Mouse (Mus musculus): ENCODE measurements around the gene Runx1.
A peak's percentile ranks its signal among the peaks of the same experiment; 100 is the strongest.

Gene Runx1

GRCm38 (mm10) chr16:92747062-92747461 is 78.9 kb downstream of the Runx1 start:
- no peak for DNase-seq (ENCODE audit: low spot score in 2 of 2)

- no peak for DNase-seq (ENCODE audit: low spot score in 2 of 2)
Observed at GRCm38 (mm10) chr16:92745239-92745638, 80.7 kb downstream of the Runx1 start.

GRCm38 (mm10) chr16:92744172-92744777 is 81.7 kb downstream of the Runx1 start:
- no peak for DNase-seq (ENCODE audit: low spot score in 2 of 2)

DNA sequence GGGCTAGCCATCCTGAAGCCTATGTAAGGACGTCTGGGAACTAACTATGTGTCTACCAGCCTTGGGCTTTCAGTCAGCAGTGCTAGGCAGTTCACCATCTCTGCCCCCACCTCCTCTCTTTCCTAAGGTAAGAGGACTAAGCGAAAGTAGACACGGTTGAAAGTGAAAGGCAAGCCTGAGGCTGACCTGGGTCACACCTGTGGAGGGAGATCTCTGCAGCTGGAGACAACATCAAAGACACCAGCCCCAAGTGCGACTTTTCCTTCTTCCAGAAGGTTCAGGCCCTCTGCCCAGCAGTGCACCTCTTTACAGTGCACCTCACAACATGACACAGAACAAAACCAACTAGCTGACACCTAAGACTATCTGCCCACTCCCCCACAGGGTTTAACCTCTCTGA is 82.2 kb downstream of the Runx1 start:
- no peak for DNase-seq (ENCODE audit: low spot score in 2 of 2)

GRCm38 (mm10) chr16:92741342-92741741 is 84.6 kb downstream of the Runx1 start:
- no peak for DNase-seq (ENCODE audit: low spot score in 2 of 2)

DNA sequence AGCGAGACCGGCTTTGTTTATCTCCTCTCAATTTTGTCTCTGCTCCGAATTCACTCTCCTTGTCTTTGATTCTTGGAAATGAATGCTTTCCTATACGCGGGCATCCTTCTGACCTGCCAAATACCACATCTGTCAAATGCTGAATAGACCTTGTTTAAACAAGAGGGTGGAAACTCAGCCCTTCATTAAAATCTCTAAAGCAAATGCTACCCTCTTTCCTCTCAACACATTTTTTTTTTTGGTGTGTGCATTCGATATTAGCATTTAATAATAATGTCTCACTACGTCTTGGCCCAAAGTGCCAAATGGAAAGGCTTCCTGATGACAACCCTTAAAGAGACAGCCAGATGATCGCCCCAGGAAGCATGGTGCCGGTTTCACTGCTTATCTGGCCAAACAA is 85.4 kb downstream of the Runx1 start:
- no peak for DNase-seq (ENCODE audit: low spot score in 2 of 2)

DNA sequence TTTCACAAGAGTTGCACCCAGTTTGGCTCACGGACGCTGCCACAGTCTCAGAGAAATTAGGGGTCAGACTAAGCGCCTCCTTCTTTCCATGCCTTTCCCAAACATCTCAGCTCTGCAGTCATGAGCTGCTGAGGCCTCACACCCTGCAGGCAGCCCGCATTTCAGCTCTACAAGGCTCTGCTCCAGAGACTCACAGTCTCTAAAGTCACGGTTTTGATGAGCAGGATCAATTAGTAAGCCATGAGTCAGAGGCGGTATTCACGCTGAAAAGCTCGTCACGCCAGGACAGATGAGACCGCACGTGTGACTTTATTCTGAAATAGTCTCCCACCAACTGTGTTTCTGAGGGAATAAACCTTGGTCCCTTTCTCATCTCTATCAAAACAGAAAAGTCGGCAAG is 86.0 kb downstream of the Runx1 start:
- DNase-seq (ENCODE audit: low spot score in 2 of 2) = no peak

- DNase-seq (ENCODE audit: low spot score in 2 of 2) = no peak
Observed at GRCm38 (mm10) chr16:92739071-92739793, 86.7 kb downstream of the Runx1 start.

DNA sequence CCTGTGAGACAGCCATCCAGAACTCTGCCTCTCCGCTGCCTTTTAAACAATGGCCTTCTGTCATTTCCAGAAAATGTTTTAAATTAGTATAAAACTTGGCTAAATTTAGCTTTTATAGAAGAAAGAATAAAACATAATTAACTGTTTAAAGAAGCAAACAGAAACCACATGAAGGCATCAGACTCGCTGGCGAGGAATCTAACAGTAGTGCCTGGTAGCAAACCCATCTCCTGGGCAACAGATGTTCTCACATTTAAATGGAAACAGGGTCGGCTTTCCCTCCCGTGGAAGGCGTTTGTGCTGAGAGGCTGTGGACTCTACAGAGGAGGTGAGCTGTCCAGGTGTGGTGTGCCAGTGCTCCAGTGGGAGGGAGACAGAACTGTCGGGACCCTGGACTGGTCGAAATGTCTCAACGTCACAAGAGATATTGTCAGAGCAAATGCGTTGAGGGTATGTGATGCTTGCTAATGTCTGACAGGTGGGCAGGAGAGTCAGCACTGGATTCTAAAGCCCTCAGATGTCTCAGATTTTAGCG is 87.4 kb downstream of the Runx1 start:
- DNase-seq (ENCODE audit: low spot score in 2 of 2) = no peak

GRCm38 (mm10) chr16:92726870-92727269 is 99.1 kb downstream of the Runx1 start:
- peak in 1 of 2 experiments; percentile 30 for DNase-seq (ENCODE audit: low spot score in 2 of 2)

DNA sequence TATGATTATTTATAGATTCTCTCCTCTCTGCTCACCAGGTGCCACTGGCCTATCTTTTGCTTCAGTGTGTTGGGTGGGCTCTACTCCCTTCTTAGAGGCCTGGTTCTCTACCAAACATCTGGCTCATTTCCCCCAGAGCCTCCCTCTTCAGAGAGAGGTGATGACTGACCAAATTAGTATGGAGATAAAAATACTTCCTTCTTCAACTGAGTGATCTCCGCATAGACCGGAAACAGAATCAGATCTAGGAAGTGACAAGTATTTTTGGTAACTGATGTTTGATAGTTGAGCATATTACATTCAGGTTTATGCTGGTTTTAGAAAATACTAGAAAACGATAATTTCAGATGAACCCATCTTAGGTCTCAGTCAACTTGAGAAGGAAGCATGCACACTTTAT is 101.4 kb downstream of the Runx1 start:
- no peak for DNase-seq (ENCODE audit: low spot score in 2 of 2)

DNA sequence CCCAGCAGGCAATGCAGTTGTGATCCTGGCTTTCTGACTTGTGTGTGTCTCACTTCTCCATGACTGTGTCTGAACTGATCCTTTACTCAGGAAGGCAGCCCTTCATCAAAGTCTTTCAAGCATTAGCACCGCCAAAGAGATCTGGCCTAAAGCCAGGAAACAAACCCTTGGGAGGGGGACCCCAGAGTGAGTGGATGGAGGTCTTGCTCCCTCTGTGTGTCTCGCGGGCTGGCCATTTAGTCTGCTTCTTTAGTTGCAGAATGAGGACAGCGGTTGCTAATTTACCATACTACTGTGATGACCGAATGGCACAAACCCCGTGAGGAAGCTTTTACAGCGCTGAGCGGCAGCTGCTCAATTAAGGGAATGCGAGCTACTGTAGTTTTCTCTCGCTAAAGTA is 105.3 kb downstream of the Runx1 start:
- no peak for DNase-seq (ENCODE audit: low spot score in 2 of 2)

DNA sequence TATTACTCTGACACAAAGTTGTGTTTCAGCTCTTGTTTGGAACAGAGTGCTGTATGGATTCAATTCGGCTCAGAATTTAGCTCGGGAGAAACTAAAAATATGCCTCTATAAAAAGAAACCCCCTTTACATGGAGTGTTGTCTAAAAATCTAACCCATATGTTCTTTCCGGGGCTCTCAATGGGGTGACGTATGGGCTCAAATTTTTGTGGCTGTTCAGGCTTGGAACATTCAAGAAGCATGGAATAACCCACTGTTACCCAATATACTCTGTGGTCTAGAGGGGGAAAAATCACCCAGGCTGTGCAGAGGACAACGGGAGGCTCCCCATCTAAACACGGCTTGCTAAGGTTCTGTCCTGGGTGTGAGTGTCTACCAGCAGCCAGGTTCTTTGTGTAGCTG is 106.2 kb downstream of the Runx1 start:
- DNase-seq (ENCODE audit: low spot score in 2 of 2) = no peak

DNA sequence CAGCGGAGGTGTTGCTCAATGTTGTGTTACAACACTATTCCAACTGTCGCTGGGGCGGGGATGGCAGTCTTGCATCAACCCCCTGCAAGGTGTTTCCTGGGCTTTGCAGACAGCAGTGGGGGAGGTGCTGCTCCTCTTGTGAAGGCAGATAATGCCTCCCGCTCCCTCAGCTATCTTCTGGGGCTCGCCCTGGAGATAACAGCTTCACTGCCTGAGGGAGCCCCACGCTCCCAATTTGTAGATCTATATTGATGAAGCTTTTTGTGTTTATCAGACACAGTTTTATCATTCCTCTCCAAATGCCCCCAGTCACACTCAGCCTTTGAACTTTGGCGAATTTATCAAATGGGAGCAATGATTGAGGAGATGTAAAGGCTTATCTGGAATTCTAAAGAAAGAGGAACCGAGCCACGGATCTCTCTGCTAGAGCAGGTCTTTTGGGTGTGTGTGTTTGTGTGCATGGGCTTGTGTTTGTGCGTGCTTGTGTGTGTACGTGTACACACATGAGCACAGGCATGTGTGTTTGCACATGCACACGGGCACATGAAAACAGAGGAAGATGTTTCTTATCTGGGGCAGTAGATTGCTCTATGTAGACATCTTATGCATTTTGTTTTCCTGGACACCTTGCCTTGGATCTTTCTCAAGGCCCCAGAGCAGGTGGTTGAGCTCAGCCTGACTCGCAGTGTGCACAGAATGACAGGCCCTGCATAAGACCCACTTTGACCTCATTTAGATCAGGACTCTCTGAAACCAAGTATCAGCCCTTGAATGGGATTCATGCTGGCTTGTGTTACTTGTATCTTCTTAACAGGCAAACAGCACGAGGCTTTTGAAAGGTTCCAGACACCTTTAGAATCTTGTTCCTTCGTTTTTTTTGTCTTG is 110.1 kb downstream of the Runx1 start:
- no peak for DNase-seq (ENCODE audit: low spot score in 2 of 2)

- no peak for DNase-seq (ENCODE audit: low spot score in 2 of 2)
Observed at GRCm38 (mm10) chr16:92710161-92710560, 115.8 kb downstream of the Runx1 start.

DNA sequence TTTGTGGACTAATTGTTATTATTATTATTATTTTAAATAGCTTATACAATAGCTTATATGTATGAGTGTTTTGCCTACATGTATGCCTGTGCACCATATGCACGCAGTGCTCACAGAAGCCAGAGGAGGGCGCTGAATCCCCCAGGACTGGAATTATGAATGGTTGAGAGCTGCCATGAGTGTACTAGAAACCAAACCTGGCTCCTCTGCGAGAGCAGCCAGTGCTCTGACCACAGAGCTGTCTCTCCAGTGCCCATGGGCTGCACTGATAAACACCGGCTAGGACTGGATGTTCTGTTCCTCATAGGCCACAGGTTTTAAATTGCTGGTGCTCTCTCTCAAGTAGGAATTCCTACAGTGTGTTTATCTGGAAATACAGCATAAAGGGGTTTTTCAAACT is 117.2 kb downstream of the Runx1 start:
- DNase-seq (ENCODE audit: low spot score in 2 of 2) = no peak

DNA sequence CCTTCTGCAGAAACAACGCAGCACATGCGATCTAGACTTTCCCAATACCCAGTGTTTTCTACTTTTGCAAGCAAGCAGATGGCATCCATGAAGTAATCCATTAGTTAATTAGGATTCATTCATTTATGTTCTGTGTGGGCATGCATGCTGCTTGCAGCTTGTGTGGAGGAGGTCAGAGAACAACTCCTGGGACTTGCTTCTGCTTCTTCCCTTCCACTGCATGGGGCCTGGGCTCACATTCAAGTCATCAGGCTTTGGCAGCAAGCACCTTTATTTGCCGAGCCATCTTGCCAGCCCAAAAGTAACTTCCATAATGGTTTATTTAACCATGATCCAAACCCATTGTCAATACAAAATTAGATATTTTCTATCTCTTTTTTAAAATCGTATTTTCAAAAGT is 118.2 kb downstream of the Runx1 start:
- DNase-seq (ENCODE audit: low spot score in 2 of 2) = no peak

GRCm38 (mm10) chr16:92707146-92707545 is 118.8 kb downstream of the Runx1 start:
- DNase-seq (ENCODE audit: low spot score in 2 of 2) = no peak

DNA sequence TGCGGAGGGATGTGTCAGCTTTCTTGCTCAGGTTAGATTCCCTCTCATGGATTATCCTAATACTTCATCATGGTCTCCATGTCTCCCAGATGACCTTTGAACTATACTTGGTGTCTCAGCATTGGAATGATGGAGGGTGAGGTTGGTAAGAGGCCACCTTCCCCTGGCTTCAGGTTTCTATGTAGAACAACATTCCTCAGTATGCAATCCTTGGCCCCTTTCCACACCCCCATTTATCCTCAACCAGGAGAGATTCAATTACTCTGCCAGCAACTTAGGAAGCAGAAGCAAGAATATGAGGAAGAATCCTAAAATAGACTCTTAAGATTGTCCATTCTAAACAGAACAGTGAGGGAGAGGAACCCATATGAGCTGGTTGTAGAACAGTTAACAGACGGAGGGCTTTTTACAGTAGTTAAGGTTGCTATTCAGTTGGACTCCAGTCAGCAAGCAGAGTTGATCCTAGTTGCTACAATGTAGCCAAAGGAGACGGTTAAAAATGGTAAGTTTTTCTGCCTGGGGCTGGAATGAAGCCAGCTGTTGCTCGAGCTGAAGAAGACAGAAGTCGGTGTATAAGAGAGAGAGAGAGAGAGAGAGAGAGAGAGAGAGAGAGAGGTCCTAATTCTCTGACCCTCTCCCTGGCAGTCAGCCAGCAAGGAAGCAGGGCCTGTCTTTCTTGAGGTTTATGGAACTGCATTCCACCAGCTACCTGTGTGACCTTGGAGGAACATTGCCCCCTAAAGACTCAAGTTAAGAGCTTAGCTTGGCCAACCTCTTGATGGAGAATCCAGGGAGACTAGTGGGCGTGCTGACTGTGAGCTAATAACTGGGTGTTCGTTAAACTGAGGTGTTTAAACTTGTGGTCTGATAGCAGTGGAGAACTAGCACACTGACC is 120.1 kb downstream of the Runx1 start:
- no peak for DNase-seq (ENCODE audit: low spot score in 2 of 2)

DNA sequence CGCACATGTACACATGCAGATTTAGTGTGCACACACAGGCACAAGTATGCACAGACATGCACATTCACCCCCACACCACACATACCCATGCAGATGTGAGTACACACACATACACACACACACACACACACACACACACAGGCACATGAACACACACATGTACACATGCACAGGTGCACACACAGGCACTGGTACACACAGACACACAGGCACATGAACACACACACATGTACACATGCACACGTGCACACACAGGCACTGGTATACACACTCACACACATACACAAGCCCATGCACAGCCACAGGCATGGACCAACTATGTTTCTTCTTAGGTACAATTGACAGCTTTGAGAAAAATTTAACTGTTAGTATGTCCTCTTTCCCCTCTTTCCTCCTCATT is 122.1 kb downstream of the Runx1 start:
- no peak for DNase-seq (ENCODE audit: low spot score in 2 of 2)
